Comparison of ENCODE assay signal across 34 mouse cellular contexts in genomic region chr1:93291591-93291990, GRCm38 (mm10).
"Had no signal": no experiment of that assay in that cellular context is flagged by ENCODE, and none has a peak within 500 bp of the region (broad histone marks: within the 10 kb centered on the region; RNA-seq: fewer than 3 reads in every experiment).

No protein-coding gene starts in this region.

- DNase-seq: heart, postnatal 10 days; heart, postnatal 14 days; heart, postnatal 36 days; heart, postnatal 4 days; kidney, adult 11 months; kidney, adult 18-20 months; kidney, adult 2 months; kidney, adult 8-10 months; kidney, adult 9 months; kidney, postnatal 10 days; kidney, postnatal 14 days; kidney, postnatal 25 days; kidney, postnatal 36 days; kidney, postnatal 4 days; layer of hippocampus, adult 9-11 months; layer of hippocampus, postnatal 36 days had no signal

- H3K4me3 ChIP-seq: heart, embryonic 10.5 days; heart, embryonic 12.5 days; heart, embryonic 13.5 days; heart, embryonic 15.5 days; hindbrain, embryonic 10.5 days; hindbrain, embryonic 12.5 days; hindbrain, embryonic 13.5 days; hindbrain, embryonic 15.5 days; intestine, embryonic 15.5 days; kidney, embryonic 15.5 days; layer of hippocampus, adult 2 months had no signal

- H3K4me2 ChIP-seq: heart, embryonic 12.5 days; heart, embryonic 13.5 days; heart, embryonic 15.5 days; hindbrain, embryonic 12.5 days; hindbrain, embryonic 13.5 days; hindbrain, embryonic 14.5 days; hindbrain, embryonic 15.5 days; intestine, embryonic 15.5 days; kidney, embryonic 15.5 days had no signal

- H3K9ac ChIP-seq: heart, embryonic 12.5 days; heart, embryonic 13.5 days; heart, embryonic 15.5 days; hindbrain, embryonic 12.5 days; hindbrain, embryonic 13.5 days; hindbrain, embryonic 14.5 days; hindbrain, embryonic 15.5 days; intestine, embryonic 15.5 days; kidney, embryonic 15.5 days had no signal

- H3K4me1 ChIP-seq: heart, embryonic 10.5 days; heart, embryonic 12.5 days; heart, embryonic 13.5 days; heart, embryonic 15.5 days; hindbrain, embryonic 10.5 days; hindbrain, embryonic 12.5 days; hindbrain, embryonic 13.5 days; hindbrain, embryonic 15.5 days; intestine, embryonic 15.5 days; kidney, embryonic 15.5 days had no signal

- H3K9me3 ChIP-seq: heart, embryonic 10.5 days; heart, embryonic 12.5 days; heart, embryonic 13.5 days; heart, embryonic 15.5 days; hindbrain, embryonic 10.5 days; hindbrain, embryonic 12.5 days; hindbrain, embryonic 13.5 days; hindbrain, embryonic 15.5 days; intestine, embryonic 15.5 days; kidney, embryonic 15.5 days had no signal

- H3K27ac ChIP-seq: heart, embryonic 10.5 days; heart, embryonic 13.5 days; heart, embryonic 15.5 days; hindbrain, embryonic 10.5 days; hindbrain, embryonic 12.5 days; hindbrain, embryonic 13.5 days; hindbrain, embryonic 14.5 days; hindbrain, embryonic 15.5 days; hindbrain, postnatal 0 days; intestine, embryonic 15.5 days; kidney, embryonic 15.5 days; kidney, postnatal 0 days; layer of hippocampus, adult 2 months had no signal

- H3K27me3 ChIP-seq: heart, embryonic 12.5 days; heart, embryonic 13.5 days; heart, embryonic 15.5 days; hindbrain, embryonic 12.5 days; hindbrain, embryonic 13.5 days; hindbrain, embryonic 15.5 days; intestine, embryonic 15.5 days; kidney, embryonic 15.5 days had no signal

- ATAC-seq: hindbrain, embryonic 16.5 days; hindbrain, postnatal 0 days; inflammation-experienced regulatory T-cells, adult 6 months; intestine, embryonic 15.5 days; intestine, embryonic 16.5 days; intestine, postnatal 0 days had no signal
